Mouse (Mus musculus): ENCODE results near the gene Nudt7. TPM values are rescaled to one million over a fixed set of nuclear protein-coding genes. Genes with fewer than 3 reads are reported as not detected.

The Nudt7 gene
- polyA plus RNA-seq, 1 experiment, result 430 TPM

DNA sequence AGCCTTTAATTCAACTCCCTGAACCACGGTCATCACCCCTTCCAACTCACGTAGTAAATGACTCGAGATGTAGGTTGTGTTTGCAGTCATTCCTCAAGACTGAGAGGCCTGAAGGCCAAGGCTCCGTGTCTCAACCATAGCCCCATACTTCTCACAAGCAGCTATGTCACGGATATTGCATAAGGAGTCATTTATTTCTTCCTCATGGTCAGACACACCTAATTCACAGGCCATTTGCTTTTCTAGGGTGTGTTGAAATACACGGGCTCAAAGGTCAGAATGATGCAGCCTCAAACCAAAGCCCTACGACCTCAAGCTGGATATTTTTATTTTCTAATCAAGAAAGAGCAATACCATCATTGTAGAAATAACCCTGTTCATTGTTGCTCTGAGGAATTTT is 2.5 kb upstream of the Nudt7 start:
- no peak overlapping the region for H3K27ac ChIP-seq (replicated peaks; ENCODE audit: low read depth, low read length)
- H3K4me3 ChIP-seq (ENCODE audit: insufficient read depth, low read depth, low read length), result no peak overlapping the region
- H3K4me1 ChIP-seq (ENCODE audit: control insufficient read depth, insufficient read depth, insufficient read length, low read length), result no peaks in the 10 kb centered on the region

DNA sequence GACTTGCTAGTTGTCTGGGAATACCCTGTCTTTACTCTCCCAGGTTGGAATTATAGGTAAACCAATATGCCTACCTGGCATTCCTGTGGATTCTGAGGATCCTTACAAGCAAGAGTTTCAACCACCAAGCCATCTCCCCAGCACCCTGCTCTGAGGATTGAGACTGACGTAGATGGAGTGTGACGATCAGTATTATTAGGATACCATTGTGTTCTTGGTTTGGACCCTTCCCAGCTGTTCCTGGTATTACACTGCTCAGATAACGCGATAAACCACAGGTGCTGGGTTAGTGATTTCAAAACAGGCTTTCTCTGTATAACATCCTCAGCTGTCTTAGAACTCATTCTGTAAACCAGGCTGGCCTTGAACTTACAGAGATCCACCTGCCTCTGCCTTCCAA is 1.9 kb upstream of the Nudt7 start:
- Histone ChIP-seq H3K4me1 (ENCODE audit: control insufficient read depth, insufficient read depth, insufficient read length, low read length) (no peaks in the 10 kb centered on the region), H3K27ac (replicated peaks; ENCODE audit: low read depth, low read length) (no peak overlapping the region), H3K4me3 (ENCODE audit: insufficient read depth, low read depth, low read length) (no peak overlapping the region)

DNA sequence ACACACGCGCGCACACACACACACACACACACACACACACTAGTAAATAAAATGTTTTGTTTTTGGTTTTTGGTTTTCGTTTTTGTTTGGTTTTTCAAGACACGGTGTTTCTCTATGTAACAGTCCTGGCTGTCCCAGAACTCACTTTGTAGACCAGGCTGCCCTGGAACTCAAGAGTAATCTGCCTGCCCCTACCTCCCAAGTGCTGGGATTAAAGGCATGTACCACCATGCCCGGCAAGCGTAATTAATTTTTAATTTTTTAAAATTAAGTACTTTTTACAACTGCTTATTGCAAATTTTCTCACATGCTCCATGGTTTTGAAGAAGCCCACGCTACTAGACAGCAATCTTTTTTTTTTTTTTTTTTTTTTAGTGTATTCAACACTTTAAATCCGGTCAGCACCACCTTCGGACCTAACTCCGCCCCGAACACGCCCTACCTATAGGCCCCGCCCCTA is 277 bp upstream of the Nudt7 start:
- no peak overlapping the region for H3K4me3 ChIP-seq (ENCODE audit: insufficient read depth, low read depth, low read length)
- no peak overlapping the region for H3K27ac ChIP-seq (replicated peaks; ENCODE audit: low read depth, low read length)
- peaks cover 6% of the 10 kb centered on the region for H3K4me1 ChIP-seq (ENCODE audit: control insufficient read depth, insufficient read depth, insufficient read length, low read length)

DNA sequence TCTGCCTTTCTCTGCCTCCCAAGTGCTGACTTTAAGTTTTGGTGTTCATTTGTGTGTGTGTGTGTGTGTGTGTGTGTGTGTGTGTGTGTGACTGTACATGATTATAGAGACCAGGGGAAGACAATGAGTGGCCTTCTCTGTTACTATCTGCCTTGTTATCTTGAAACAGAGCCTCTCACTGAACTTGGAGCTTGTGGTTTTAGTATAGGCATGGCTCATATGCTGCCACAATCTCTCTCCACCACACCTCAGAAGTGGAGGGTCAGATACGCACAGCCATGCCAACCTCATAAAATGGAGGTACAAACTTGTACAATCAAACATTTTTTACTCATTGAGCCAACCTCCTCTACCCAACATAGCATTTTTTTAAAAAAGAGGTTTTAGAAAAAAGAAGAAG is 3.4 kb downstream of the Nudt7 start:
- H3K27ac ChIP-seq (replicated peaks; ENCODE audit: low read depth, low read length), result peak overlapping the region; percentile 92
- peaks cover 10% of the 10 kb centered on the region for H3K4me1 ChIP-seq (ENCODE audit: control insufficient read depth, insufficient read depth, insufficient read length, low read length)
- H3K4me3 ChIP-seq (ENCODE audit: insufficient read depth, low read depth, low read length), result no peak overlapping the region

DNA sequence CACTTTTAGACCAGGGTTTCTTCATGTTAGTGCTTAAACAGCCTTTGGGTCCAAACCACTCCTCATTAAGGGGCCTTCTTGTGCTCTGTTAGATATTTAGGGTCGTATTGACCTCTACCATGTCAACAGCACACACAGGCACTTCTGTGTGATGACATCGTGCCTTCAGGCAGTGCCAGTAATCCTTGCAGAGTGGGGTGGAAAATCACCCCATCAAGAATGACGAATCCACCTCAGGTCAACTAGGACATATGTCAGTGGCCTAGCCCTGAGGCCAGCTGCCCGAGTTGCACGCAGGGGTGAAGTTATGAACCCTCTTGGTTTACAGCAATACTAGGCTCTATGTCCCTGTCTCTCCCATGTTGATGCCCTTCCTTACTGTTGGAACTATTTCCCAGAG is 3.8 kb downstream of the Nudt7 start:
- H3K4me3 ChIP-seq (ENCODE audit: insufficient read depth, low read depth, low read length), result no peak overlapping the region
- H3K27ac ChIP-seq (replicated peaks; ENCODE audit: low read depth, low read length), result peak overlapping the region; percentile 92
- H3K4me1 ChIP-seq (ENCODE audit: control insufficient read depth, insufficient read depth, insufficient read length, low read length), result peaks cover 10% of the 10 kb centered on the region

DNA sequence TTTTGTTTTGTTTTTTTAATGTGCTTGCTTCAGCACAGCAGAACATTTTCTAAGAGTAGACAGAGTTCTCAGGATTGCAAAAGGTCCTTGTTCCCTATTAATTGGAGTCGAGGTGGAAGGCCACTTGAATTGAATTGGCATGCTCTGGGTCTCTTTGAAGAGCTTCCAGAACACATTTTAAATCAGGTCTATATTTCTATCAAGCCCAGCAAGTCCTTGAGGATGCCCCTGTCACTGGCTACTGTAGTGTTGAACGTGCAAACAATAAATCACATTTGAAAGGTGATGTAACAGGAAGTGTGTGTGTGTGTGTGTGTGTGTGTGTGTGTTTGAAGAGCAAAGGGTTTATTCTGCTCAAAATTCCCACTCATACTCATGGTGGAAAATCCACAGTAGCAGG is 7.1 kb downstream of the Nudt7 start:
- 0 out of 2 replicates have a peak overlapping the region, but pooled peaks have one; percentile 0 for H3K27ac ChIP-seq (replicated peaks; ENCODE audit: low read depth, low read length)
- H3K4me3 ChIP-seq (ENCODE audit: insufficient read depth, low read depth, low read length), result no peak overlapping the region
- H3K4me1 ChIP-seq (ENCODE audit: control insufficient read depth, insufficient read depth, insufficient read length, low read length), result peaks cover 21% of the 10 kb centered on the region

DNA sequence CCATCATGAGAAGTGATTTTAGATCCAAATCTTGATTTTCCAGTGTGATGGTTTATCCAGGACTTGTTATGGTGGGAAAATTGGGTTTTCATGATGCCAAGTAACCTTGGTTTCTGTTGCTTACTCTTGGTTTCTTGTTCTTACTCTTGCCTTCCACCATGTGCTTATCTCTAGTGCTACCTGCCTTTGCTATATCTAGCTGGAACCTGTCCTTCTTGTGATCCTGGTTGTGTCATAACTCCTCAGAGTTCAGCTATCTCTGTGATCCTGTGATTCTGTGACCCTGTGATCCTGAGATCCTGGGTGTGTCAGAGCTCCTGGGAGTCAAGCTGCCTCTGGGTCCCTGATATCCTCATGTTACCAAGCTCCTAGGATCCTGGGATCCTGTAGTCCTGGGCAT is 8.8 kb downstream of the Nudt7 start:
- H3K27ac ChIP-seq (replicated peaks; ENCODE audit: low read depth, low read length), result peak overlapping the region; percentile 13
- no peak overlapping the region for H3K4me3 ChIP-seq (ENCODE audit: insufficient read depth, low read depth, low read length)
- peaks cover 18% of the 10 kb centered on the region for H3K4me1 ChIP-seq (ENCODE audit: control insufficient read depth, insufficient read depth, insufficient read length, low read length)

DNA sequence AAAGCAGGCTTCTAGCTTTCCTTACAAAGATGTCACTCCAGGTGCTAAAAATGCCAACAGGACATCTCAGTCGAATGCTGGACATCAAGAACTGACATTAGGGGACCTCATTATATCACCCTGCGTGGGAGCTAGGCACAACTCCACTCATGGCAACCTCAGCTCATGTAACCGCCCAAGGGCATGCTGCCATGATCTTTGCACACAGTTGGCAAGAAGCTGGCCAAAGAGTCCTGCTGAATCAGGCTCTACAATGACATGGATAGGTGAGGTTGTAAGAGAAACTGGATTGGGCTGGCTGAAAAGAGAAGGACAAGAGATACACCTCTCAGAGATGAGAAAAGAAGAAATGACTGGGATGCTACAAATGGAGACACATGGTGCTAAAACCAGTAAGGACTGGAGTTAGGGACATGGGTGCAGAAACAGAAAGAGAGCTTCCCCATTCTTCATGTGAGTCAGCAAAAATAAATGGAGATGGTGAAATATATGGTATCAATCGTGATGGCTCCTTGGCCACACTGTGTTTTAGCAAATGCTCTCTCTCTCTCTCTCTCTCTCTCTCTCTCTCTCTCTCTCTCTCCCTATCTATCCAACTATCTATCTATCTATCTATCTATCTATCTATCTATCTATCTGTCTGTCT is 10.4 kb downstream of the Nudt7 start:
- H3K27ac ChIP-seq (replicated peaks; ENCODE audit: low read depth, low read length), result peak overlapping the region; percentile 92
- no peak overlapping the region for H3K4me3 ChIP-seq (ENCODE audit: insufficient read depth, low read depth, low read length)
- peaks cover 14% of the 10 kb centered on the region for H3K4me1 ChIP-seq (ENCODE audit: control insufficient read depth, insufficient read depth, insufficient read length, low read length)

DNA sequence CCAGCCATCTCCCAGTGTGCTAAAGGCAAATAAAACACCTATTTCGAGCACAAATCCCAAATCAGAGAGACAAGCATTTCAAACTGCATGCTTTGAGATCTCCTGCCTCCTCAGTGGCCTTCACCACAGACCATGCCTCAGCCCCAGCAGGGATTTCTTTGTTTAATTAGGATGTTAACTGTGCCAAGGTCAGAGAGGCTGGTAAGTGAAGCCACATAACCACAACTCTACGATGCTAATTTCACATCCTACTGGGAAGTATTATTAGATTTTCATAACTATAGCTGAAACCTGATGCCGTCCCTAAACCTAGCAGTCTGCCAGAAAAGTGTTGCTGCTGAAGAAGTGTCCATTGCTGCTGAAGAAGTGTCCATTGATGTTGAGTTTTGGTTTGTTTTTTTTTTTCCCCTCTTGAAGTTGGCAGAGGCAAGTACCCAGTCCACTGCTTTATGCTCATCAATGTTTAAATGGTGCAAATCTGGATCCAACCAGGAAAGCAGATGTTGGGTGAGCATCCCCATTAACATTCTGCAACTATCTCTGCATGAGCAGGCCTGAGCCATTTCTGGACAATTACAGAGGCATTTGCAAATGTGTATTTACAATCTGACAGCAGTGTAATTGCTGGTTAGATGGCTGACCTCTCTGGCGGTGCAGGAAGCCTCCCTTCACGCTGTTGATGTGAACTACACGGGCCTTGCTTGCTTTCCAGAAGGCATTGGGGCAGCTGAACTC is 20.1 kb downstream of the Nudt7 start:
- H3K4me1 ChIP-seq (ENCODE audit: control insufficient read depth, insufficient read depth, insufficient read length, low read length), result no peaks in the 10 kb centered on the region
- H3K27ac ChIP-seq (replicated peaks; ENCODE audit: low read depth, low read length), result no peak overlapping the region
- no peak overlapping the region for H3K4me3 ChIP-seq (ENCODE audit: insufficient read depth, low read depth, low read length)

DNA sequence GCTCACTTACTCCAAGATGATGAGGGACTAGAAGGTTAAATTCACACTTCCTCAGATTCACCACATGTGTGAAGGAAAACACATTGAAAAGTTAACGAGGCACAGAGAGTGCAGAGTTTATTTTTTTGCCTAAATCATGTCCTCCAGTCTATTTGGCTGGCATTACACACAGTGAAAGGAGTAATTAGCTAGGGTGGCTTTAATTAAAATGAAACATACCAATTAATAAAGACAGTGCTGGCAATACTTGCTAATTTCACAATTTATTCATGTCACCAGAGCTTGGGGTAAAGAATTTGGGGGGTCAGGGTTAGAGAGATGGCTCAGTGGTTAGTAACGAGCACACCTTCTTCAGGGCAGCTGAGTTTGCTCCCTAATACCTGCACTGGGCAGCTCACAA is 25.2 kb downstream of the Nudt7 start:
- H3K4me1 ChIP-seq (ENCODE audit: control insufficient read depth, insufficient read depth, insufficient read length, low read length), result 0 out of 2 replicates have a peak, but pooled peaks cover 4% of the 10 kb centered on the region
- H3K4me3 ChIP-seq (ENCODE audit: insufficient read depth, low read depth, low read length), result no peak overlapping the region
- peak overlapping the region; percentile 79 for H3K27ac ChIP-seq (replicated peaks; ENCODE audit: low read depth, low read length)

DNA sequence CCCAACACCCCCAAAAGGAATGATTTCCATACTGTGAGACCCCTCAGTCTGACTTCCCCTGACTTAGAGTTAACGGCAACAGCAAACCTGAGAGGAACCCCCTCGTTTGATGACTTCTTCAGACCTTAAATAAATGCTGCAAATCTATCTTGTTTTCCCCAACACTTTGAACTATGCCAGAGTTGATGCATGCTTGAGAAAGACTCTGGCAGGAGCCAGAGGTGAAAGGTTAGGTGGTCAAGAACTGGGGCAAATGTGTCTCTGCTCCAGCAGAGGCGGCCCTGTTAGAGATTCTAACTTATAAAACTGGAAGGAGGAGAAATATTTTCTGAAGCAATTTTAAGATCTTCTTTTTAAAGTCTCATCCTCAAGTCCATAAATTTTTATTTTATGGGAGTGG is 26.3 kb downstream of the Nudt7 start:
- Histone ChIP-seq H3K27ac (replicated peaks; ENCODE audit: low read depth, low read length) (peak overlapping the region; percentile 97), H3K4me1 (ENCODE audit: control insufficient read depth, insufficient read depth, insufficient read length, low read length) (0 out of 2 replicates have a peak, but pooled peaks cover 4% of the 10 kb centered on the region), H3K4me3 (ENCODE audit: insufficient read depth, low read depth, low read length) (no peak overlapping the region)

DNA sequence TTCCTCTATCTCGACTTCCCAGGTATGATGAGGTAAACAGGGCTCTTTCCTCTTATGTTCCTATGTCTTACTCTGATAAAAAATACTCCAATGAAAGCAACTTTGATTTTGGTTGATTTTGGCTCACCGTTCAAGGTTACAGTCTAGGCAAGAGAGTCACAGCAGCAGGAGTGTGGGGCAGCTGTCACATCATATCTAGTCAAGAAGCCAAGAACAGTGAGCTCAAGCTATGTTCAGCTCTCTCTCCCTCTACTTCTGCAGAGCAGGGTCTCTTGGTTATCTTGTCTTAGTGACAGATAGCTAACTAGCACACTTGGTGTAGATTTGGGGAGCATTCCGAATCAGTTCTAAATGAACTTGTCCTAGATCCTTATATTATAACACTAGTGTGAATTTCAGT is 30.5 kb downstream of the Nudt7 start:
- H3K27ac ChIP-seq (replicated peaks; ENCODE audit: low read depth, low read length), result no peak overlapping the region
- no peak overlapping the region for H3K4me3 ChIP-seq (ENCODE audit: insufficient read depth, low read depth, low read length)
- 0 out of 2 replicates have a peak, but pooled peaks cover 4% of the 10 kb centered on the region for H3K4me1 ChIP-seq (ENCODE audit: control insufficient read depth, insufficient read depth, insufficient read length, low read length)

DNA sequence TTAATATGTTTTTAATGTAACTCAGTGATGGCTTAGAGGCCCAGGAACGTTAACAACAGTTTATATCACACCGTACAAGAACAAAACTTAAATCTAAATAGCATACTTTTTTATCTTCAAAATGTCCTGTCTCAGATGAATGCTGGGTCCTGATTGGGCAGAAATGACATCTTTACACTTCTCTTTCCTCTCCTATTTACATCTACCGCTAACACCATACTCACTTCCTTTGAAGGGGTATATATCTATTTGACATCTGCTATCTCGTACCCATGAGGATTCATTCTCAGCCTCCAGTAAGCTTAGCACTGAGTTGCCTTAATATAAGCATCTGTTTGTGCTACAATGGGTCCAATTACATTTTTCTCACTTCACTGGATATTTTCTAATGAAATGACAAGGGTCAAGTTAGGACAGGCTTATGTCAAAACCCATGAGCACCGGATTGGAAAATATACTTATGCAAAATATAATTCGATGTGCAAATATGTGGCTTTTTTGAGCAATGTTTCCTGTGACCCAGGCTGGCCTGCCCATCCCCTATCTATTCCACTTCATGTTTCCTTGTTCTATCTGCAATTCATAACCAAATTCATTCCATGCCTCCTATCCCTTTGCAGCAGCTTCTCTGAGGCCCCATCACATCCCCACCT is 31.2 kb downstream of the Nudt7 start:
- Histone ChIP-seq H3K4me1 (ENCODE audit: control insufficient read depth, insufficient read depth, insufficient read length, low read length) (0 out of 2 replicates have a peak, but pooled peaks cover 4% of the 10 kb centered on the region), H3K4me3 (ENCODE audit: insufficient read depth, low read depth, low read length) (no peak overlapping the region), H3K27ac (replicated peaks; ENCODE audit: low read depth, low read length) (no peak overlapping the region)

DNA sequence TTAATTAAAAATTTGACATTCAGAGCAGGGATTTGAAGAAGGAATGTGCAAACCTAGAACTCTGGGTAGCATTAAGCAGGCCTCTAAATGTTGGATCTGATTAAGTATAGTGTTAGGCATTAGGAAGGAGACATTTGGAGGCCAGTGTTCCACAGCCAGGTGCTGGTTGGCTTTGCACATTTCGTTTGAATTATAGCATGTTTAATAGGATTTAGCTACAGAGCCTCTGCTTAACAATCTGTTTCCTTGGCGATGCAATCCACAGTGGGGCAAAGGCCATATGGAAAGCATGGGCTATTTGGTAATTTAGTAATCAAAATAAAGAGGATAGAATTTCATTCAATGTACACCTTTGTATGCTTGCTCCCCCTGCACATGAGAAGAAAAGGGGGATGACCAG is 32.4 kb downstream of the Nudt7 start:
- H3K4me1 ChIP-seq (ENCODE audit: control insufficient read depth, insufficient read depth, insufficient read length, low read length), result no peaks in the 10 kb centered on the region
- H3K4me3 ChIP-seq (ENCODE audit: insufficient read depth, low read depth, low read length), result no peak overlapping the region
- no peak overlapping the region for H3K27ac ChIP-seq (replicated peaks; ENCODE audit: low read depth, low read length)

DNA sequence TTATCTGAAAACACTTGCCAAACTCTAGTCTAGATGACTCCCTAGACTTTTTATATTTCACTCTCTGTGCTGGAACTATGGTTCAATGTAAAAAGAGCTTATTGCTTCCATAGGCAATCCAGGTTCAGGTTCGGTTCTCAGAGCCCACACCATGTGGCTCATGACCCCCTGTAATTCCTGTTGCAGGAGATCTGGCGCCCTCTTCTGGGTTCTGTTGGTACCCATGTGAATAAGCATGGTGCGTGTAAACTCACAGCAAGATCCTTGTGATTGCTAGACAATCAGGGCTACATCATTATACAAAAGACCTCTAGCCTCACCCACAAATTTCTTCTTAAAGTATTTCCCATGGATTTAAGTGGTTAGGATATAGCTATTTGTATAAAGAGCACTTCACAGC is 43.4 kb downstream of the Nudt7 start:
- Histone ChIP-seq H3K27ac (replicated peaks; ENCODE audit: low read depth, low read length) (no peak overlapping the region), H3K4me3 (ENCODE audit: insufficient read depth, low read depth, low read length) (no peak overlapping the region), H3K4me1 (ENCODE audit: control insufficient read depth, insufficient read depth, insufficient read length, low read length) (no peaks in the 10 kb centered on the region)

Data from brown adipose tissue, adult 24 weeks (tissue).